Mouse (Mus musculus) heart, embryonic 10.5 days (tissue): ENCODE results near the gene Rps5. TPM values are rescaled to one million over a fixed set of nuclear protein-coding genes. Genes with fewer than 3 reads are reported as not detected.

Experiments used
- polyA plus RNA-seq: library from polyadenylated mRNA; unstranded; fragments of >200 nt; fragmentation: Nextera tagmentation; extraction: Ambion mirVana; gene quantifications from 2 replicates; pipeline ENCODE4 v1.2.1, GENCODE M21; 2016

The Rps5 gene
- polyA plus RNA-seq, 1 experiment from 2014 or later: 793 TPM

Other genes starting within 250 kb of the Rps5 start
- gene Vmn2r55, start 237.3 kb upstream of the Rps5 start, polyA plus RNA-seq: not detected in 2 replicates
- gene Vmn2r56, start 187.3 kb upstream of the Rps5 start, polyA plus RNA-seq: not detected in 2 replicates
- 10.7 and 10.8 TPM in 2 replicates for gene Zscan18, start 118.7 kb upstream of the Rps5 start, polyA plus RNA-seq
- 11.7 and 13.6 TPM in 2 replicates for gene Zfp329, start 103.4 kb upstream of the Rps5 start, polyA plus RNA-seq
- 24.1 and 25.4 TPM in 2 replicates for gene Zfp110, start 87.5 kb upstream of the Rps5 start, polyA plus RNA-seq
- 3.1 TPM in 2 replicates for gene Zfp128, start 41.1 kb upstream of the Rps5 start, polyA plus RNA-seq
- gene Zscan22, start 24.5 kb upstream of the Rps5 start, polyA plus RNA-seq: 12.9 and 14.8 TPM in 2 replicates
- 1.1 TPM in 2 replicates for gene Rnf225, start 5.1 kb downstream of the Rps5 start, polyA plus RNA-seq
- gene Zfp324, start 43.5 kb downstream of the Rps5 start, polyA plus RNA-seq: 7.8 and 8.4 TPM in 2 replicates
- gene Zfp446, start 55.6 kb downstream of the Rps5 start, polyA plus RNA-seq: 8.2 and 8.4 TPM in 2 replicates
- gene Slc27a5, start 75.9 kb downstream of the Rps5 start, polyA plus RNA-seq: not detected in 2 replicates
- 219 and 367 TPM in 2 replicates for gene Trim28, start 76.8 kb downstream of the Rps5 start, polyA plus RNA-seq
- gene Zbtb45, start 87.7 kb downstream of the Rps5 start, polyA plus RNA-seq: 18.2 and 20.8 TPM in 2 replicates
- gene Chmp2a, start 112.5 kb downstream of the Rps5 start, polyA plus RNA-seq: 129 and 142 TPM in 2 replicates
- gene Ube2m, start 116.0 kb downstream of the Rps5 start, polyA plus RNA-seq: 159 and 189 TPM in 2 replicates
- gene Mzf1, start 132.5 kb downstream of the Rps5 start, polyA plus RNA-seq: 2.2 and 3.1 TPM in 2 replicates
- not detected in 2 replicates for gene Vmn1r85, start 172.9 kb downstream of the Rps5 start, polyA plus RNA-seq
- gene Vmn1r86, start 197.6 kb downstream of the Rps5 start, polyA plus RNA-seq: not detected in 2 replicates
- not detected in 2 replicates for gene Vmn1r87, start 217.9 kb downstream of the Rps5 start, polyA plus RNA-seq
- not detected in 2 replicates for gene Vmn1r88, start 237.3 kb downstream of the Rps5 start, polyA plus RNA-seq